Mouse (Mus musculus): ENCODE data around the gene Atp8b3. TPM values are rescaled to one million over a fixed set of nuclear protein-coding genes. Genes with fewer than 3 reads are reported as not detected.

The Atp8b3 gene
- not detected for total RNA-seq (2023)

GRCm38 (mm10) chr10:80538710-80539394 is at the start of gene Atp8b3:
Gene Atp8b3 (minus strand): TSS chr10:80539124.

GRCm38 (mm10) chr10:80577195-80578130 is 38.5 kb upstream of the Atp8b3 start, which contains the start of gene Klf16:
Gene Klf16 (minus strand): TSS chr10:80577321.

GRCm38 (mm10) chr10:80561116-80561944 is 22.4 kb upstream of the Atp8b3 start, which contains the start of gene Rexo1:
Gene Rexo1 (minus strand): TSS chr10:80561560.

GRCm38 (mm10) chr10:80494732-80495131 is 44.2 kb downstream of the Atp8b3 start, which contains the start of gene Onecut3:
Gene Onecut3 (plus strand): TSS chr10:80494835.

Other genes with a start within 250 kb of the Atp8b3 start
- gene Rps15, start 246.7 kb downstream of the Atp8b3 start, total RNA-seq (2023): 100 to 1,000 TPM; 825 to 854 TPM
- gene Apc2, start 243.1 kb downstream of the Atp8b3 start, total RNA-seq (2023): not detected
- gene 2310011J03Rik, start 218.6 kb downstream of the Atp8b3 start, total RNA-seq (2023): 10 to 100 TPM; 27.3 to 33.6 TPM
- under 1 TPM in 1 of 2 experiments, not detected in 1; 0.60 TPM for gene Pcsk4, start 209.6 kb downstream of the Atp8b3 start, total RNA-seq (2023)
- 1 to 10 TPM; 1.0 to 1.7 TPM for gene Reep6, start 209.2 kb downstream of the Atp8b3 start, total RNA-seq (2023)
- gene Adamtsl5, start 190.7 kb downstream of the Atp8b3 start, total RNA-seq (2023): under 1 TPM in 1 of 2 experiments, not detected in 1; 0.71 TPM
- not detected for gene Plk5, start 182.7 kb downstream of the Atp8b3 start, total RNA-seq (2023)
- 1 to 10 TPM; 2.2 to 4.0 TPM for gene Mex3d, start 151.5 kb downstream of the Atp8b3 start, total RNA-seq (2023)
- 10 to 100 TPM; 51.7 to 52.3 TPM for gene Mbd3, start 139.6 kb downstream of the Atp8b3 start, total RNA-seq (2023)
- 10 to 100 TPM; 90.5 to 97.7 TPM for gene Uqcr11, start 132.3 kb downstream of the Atp8b3 start, total RNA-seq (2023)
- gene Tcf3, start 105.5 kb downstream of the Atp8b3 start, total RNA-seq (2023): 10 to 100 TPM; 52.0 to 52.8 TPM
- not detected for gene Onecut3, start 44.3 kb downstream of the Atp8b3 start, total RNA-seq (2023)
- 10 to 100 TPM; 57.9 to 70.1 TPM for gene Rexo1, start 22.4 kb upstream of the Atp8b3 start, total RNA-seq (2023)
- gene Klf16, start 38.2 kb upstream of the Atp8b3 start, total RNA-seq (2023): 1 to 10 TPM; 8.1 to 9.0 TPM
- 10 to 100 TPM; 49.2 to 49.7 TPM for gene Abhd17a, start 51.2 kb upstream of the Atp8b3 start, total RNA-seq (2023)
- gene Scamp4, start 63.7 kb upstream of the Atp8b3 start, total RNA-seq (2023): 10 to 100 TPM; 10.7 to 11.9 TPM
- gene Adat3, start 63.8 kb upstream of the Atp8b3 start, total RNA-seq (2023): 1 to 10 TPM; 1.4 to 3.0 TPM
- 1 to 10 TPM in 1 of 2 experiments, under 1 TPM in 1; 0.69 to 1.1 TPM for gene Gm49322, start 66.9 kb upstream of the Atp8b3 start, total RNA-seq (2023)
- 100 to 1,000 TPM; 131 TPM for gene Csnk1g2, start 83.7 kb upstream of the Atp8b3 start, total RNA-seq (2023)
- 10 to 100 TPM; 14.8 to 25.5 TPM for gene Btbd2, start 117.9 kb upstream of the Atp8b3 start, total RNA-seq (2023)
- 100 to 1,000 TPM; 173 to 188 TPM for gene Mknk2, start 139.0 kb upstream of the Atp8b3 start, total RNA-seq (2023)
- 100 to 1,000 TPM; 137 to 153 TPM for gene Mob3a, start 162.9 kb upstream of the Atp8b3 start, total RNA-seq (2023)
- 10 to 100 TPM; 15.2 to 15.8 TPM for gene Izumo4, start 163.1 kb upstream of the Atp8b3 start, total RNA-seq (2023)
- gene Ap3d1, start 203.1 kb upstream of the Atp8b3 start, total RNA-seq (2023): 100 to 1,000 TPM in 1 of 2 experiments, 10 to 100 TPM in 1; 82.9 to 110 TPM
- 10 to 100 TPM; 25.7 to 29.4 TPM for gene Dot1l, start 216.1 kb upstream of the Atp8b3 start, total RNA-seq (2023)